Mouse (Mus musculus): ENCODE measurements around the gene Ltk.

The Ltk gene

GRCm38 (mm10) chr2:119703171-119703570 lies 57.1 kb downstream of the Ltk start:
- no peak for DNase-seq (ENCODE audit: low spot score)
